Mouse (Mus musculus): ENCODE measurements around the gene Hmmr. TPM values are rescaled to one million over a fixed set of nuclear protein-coding genes. Genes with fewer than 3 reads are reported as not detected.

The Hmmr gene
- total RNA-seq, 1 experiment, result 108 TPM

- TF ChIP-seq ZNF384 (IDR thresholded peaks at IDR 0.05; ENCODE audit: low read depth, low read length), result no peak
- TF ChIP-seq ZC3H11A (IDR thresholded peaks at IDR 0.05; ENCODE audit: borderline replicate concordance, low read depth, low read length), result peak; percentile 49; the same call in 1 of the 2 replicates
- no peak overlapping the region for H3K4me3 ChIP-seq (ENCODE audit: insufficient read depth in 1 of 2, low read depth in 1 of 2, low read length in 2 of 2, poor library complexity in 1 of 2, severe bottlenecking in 1 of 2)
- in situ Hi-C loops (cut with MboI; ENCODE audit: low sequenced_read_pairs in 2 of 2, unreplicated experiment in 2 of 2), result loop anchor here in 1 of 2 experiments (10.0 kb wide), 1 partner anchor 229 kb away; no protein-coding TSS in a partner anchor
- H3K36me3 ChIP-seq (ENCODE audit: control insufficient read depth, insufficient read depth, low read length, poor library complexity, severe bottlenecking), result no peaks in the 10 kb centered on the region
- no peaks in the 10 kb centered on the region for H3K9me3 ChIP-seq (ENCODE audit: control insufficient read depth, insufficient read depth, low read depth, low read length)
- H3K27ac ChIP-seq (ENCODE audit: insufficient read depth, low read depth, low read length, poor library complexity, severe bottlenecking), result no peak overlapping the region
- H3K4me1 ChIP-seq (ENCODE audit: control insufficient read depth in 2 of 2, insufficient read depth in 2 of 2, low read length in 2 of 2, poor library complexity in 1 of 2), result no peaks in the 10 kb centered on the region
- no peak overlapping the region for H3K9ac ChIP-seq (ENCODE audit: insufficient read depth, low read depth, low read length, poor library complexity, severe bottlenecking)
- peak; percentile 22 for DNase-seq (ENCODE audit: low read depth, low spot score)
These were observed 30.2 kb upstream of the Hmmr start for GRCm38 (mm10) chr11:40763395-40763794.

DNA sequence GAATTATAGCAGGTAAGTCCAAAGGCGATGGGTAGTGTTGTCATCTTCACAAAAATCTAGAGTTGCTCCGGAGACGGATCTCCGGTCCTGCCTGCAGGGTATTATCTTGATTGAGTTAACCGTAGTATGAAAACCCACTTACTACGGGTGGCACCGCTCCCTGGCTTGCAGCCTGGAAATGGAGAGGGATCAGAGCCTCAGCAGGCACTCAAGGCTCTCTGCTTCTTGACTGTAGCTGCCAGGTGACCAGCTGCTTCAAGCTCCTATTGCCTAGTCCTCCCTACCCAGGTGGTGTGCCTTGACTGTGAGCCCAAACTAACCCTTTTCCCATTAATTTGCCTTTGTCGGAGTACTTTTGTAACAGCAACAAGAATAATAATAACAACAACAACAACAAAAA is 26.7 kb upstream of the Hmmr start:
- peaks cover 3 to 6% of the 10 kb centered on the region in 2 experiments; a peak in 2 of 4 replicates for H3K4me1 ChIP-seq (ENCODE audit: control insufficient read depth in 2 of 2, insufficient read depth in 2 of 2, low read length in 2 of 2, poor library complexity in 1 of 2)
- no peak overlapping the region for H3K9ac ChIP-seq (ENCODE audit: insufficient read depth, low read depth, low read length, poor library complexity, severe bottlenecking)
- in situ Hi-C loops (cut with MboI; ENCODE audit: low sequenced_read_pairs in 2 of 2, unreplicated experiment in 2 of 2), result loop anchor here in 1 of 2 experiments (10.0 kb wide), 1 partner anchor 225 kb away; no protein-coding TSS in a partner anchor
- H3K36me3 ChIP-seq (ENCODE audit: control insufficient read depth, insufficient read depth, low read length, poor library complexity, severe bottlenecking), result no peaks in the 10 kb centered on the region
- H3K27ac ChIP-seq (ENCODE audit: insufficient read depth, low read depth, low read length, poor library complexity, severe bottlenecking), result no peak overlapping the region
- no peak for DNase-seq (ENCODE audit: low read depth, low spot score)
- H3K4me3 ChIP-seq (ENCODE audit: insufficient read depth in 1 of 2, low read depth in 1 of 2, low read length in 2 of 2, poor library complexity in 1 of 2, severe bottlenecking in 1 of 2), result no peak overlapping the region
- no peaks in the 10 kb centered on the region for H3K9me3 ChIP-seq (ENCODE audit: control insufficient read depth, insufficient read depth, low read depth, low read length)
- TF ChIP-seq CHD2 (IDR thresholded peaks at IDR 0.05; ENCODE audit: low read depth, low read length), result no peak
- no peak for TF ChIP-seq HCFC1 (IDR thresholded peaks at IDR 0.05; ENCODE audit: borderline replicate concordance, insufficient read depth, low read length)
- TF ChIP-seq ZC3H11A (IDR thresholded peaks at IDR 0.05; ENCODE audit: borderline replicate concordance, low read depth, low read length), result no peak
- TF ChIP-seq MAFK (IDR thresholded peaks at IDR 0.05; ENCODE audit: insufficient read depth, low read depth, low read length), result no peak
- no peak for TF ChIP-seq ZNF384 (IDR thresholded peaks at IDR 0.05; ENCODE audit: low read depth, low read length)

DNA sequence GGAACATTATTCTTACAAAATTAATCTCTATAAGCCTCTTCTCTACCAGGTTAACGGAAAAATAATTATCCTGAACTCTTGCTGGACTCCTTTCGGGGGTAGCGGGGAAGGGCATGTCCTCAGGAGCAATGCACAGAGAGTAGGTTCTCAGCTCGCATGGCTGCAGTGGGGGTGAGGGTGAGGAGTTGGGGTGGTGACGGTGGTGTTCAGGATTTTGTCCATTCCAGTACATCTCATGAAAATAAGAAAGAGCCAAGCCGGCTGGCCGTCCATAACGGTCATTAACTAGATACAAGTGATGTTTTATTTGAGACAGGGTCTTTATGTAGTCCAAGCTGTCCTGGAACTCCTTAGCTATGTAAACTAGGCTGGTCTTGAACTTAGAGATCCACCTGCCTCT is 22.7 kb upstream of the Hmmr start:
- H3K27ac ChIP-seq (ENCODE audit: insufficient read depth, low read depth, low read length, poor library complexity, severe bottlenecking), result peak overlapping the region; percentile 68; the same call in 1 of the 2 replicates
- H3K9ac ChIP-seq (ENCODE audit: insufficient read depth, low read depth, low read length, poor library complexity, severe bottlenecking), result peak overlapping the region; percentile 52; the same call in 1 of the 2 replicates
- no peaks in the 10 kb centered on the region for H3K9me3 ChIP-seq (ENCODE audit: control insufficient read depth, insufficient read depth, low read depth, low read length)
- peaks cover 4 to 6% of the 10 kb centered on the region in 2 experiments; a peak in 2 of 4 replicates for H3K4me1 ChIP-seq (ENCODE audit: control insufficient read depth in 2 of 2, insufficient read depth in 2 of 2, low read length in 2 of 2, poor library complexity in 1 of 2)
- no peak for TF ChIP-seq CHD2 (IDR thresholded peaks at IDR 0.05; ENCODE audit: low read depth, low read length)
- no peak for TF ChIP-seq ZC3H11A (IDR thresholded peaks at IDR 0.05; ENCODE audit: borderline replicate concordance, low read depth, low read length)
- TF ChIP-seq HCFC1 (IDR thresholded peaks at IDR 0.05; ENCODE audit: borderline replicate concordance, insufficient read depth, low read length), result no peak
- TF ChIP-seq MAFK (IDR thresholded peaks at IDR 0.05; ENCODE audit: insufficient read depth, low read depth, low read length), result no peak
- TF ChIP-seq ZNF384 (IDR thresholded peaks at IDR 0.05; ENCODE audit: low read depth, low read length), result no peak
- peak overlapping the region in 1 of 2 experiments; percentile 30; a peak in 2 of 4 replicates for H3K4me3 ChIP-seq (ENCODE audit: insufficient read depth in 1 of 2, low read depth in 1 of 2, low read length in 2 of 2, poor library complexity in 1 of 2, severe bottlenecking in 1 of 2)
- H3K36me3 ChIP-seq (ENCODE audit: control insufficient read depth, insufficient read depth, low read length, poor library complexity, severe bottlenecking), result peaks cover 11% of the 10 kb centered on the region
- in situ Hi-C loops (cut with MboI; ENCODE audit: low sequenced_read_pairs in 2 of 2, unreplicated experiment in 2 of 2), result no loop called here
- no peak for DNase-seq (ENCODE audit: low read depth, low spot score)

- Histone ChIP-seq H3K27ac (ENCODE audit: insufficient read depth, low read depth, low read length, poor library complexity, severe bottlenecking) (peak within 1 kb of the TSS; percentile 87), H3K4me3 (ENCODE audit: insufficient read depth in 1 of 2, low read depth in 1 of 2, low read length in 2 of 2, poor library complexity in 1 of 2, severe bottlenecking in 1 of 2) (peak within 1 kb of the TSS; percentile 83 to 86), H3K36me3 (ENCODE audit: control insufficient read depth, insufficient read depth, low read length, poor library complexity, severe bottlenecking) (peaks cover 11% of the 10 kb centered on the region), H3K9ac (ENCODE audit: insufficient read depth, low read depth, low read length, poor library complexity, severe bottlenecking) (peak within 1 kb of the TSS; percentile 91), H3K4me1 (ENCODE audit: control insufficient read depth in 2 of 2, insufficient read depth in 2 of 2, low read length in 2 of 2, poor library complexity in 1 of 2) (peaks cover 4 to 6% of the 10 kb centered on the region in 2 experiments; a peak in 2 of 4 replicates), H3K9me3 (ENCODE audit: control insufficient read depth, insufficient read depth, low read depth, low read length) (no peaks in the 10 kb centered on the region)
- in situ Hi-C loops (cut with MboI; ENCODE audit: low sequenced_read_pairs in 2 of 2, unreplicated experiment in 2 of 2), result no loop called here
- peak; percentile 97 for DNase-seq (ENCODE audit: low read depth, low spot score)
- TF ChIP-seq ZNF384 (IDR thresholded peaks at IDR 0.05; ENCODE audit: low read depth, low read length) (0 out of 2 replicates have a peak, but pooled peaks have one; percentile 15), HCFC1 (IDR thresholded peaks at IDR 0.05; ENCODE audit: borderline replicate concordance, insufficient read depth, low read length) (0 out of 2 replicates have a peak, but pooled peaks have one; percentile 43), ZC3H11A (IDR thresholded peaks at IDR 0.05; ENCODE audit: borderline replicate concordance, low read depth, low read length) (no peak), CHD2 (IDR thresholded peaks at IDR 0.05; ENCODE audit: low read depth, low read length) (peak; percentile 58; the same call in 1 of the 2 replicates)
These were observed 21.9 kb upstream of the Hmmr start, which contains the start of gene Ccng1 for GRCm38 (mm10) chr11:40755109-40755627. Gene Ccng1 (minus strand): TSS chr11:40755311.

All from ES-E14 (cell line).